Mouse (Mus musculus) urinary bladder, postnatal 4 days (tissue): ENCODE results near the gene Hexim2.

Source experiments
- DNase-seq, 2 experiments: peaks; one replicate each; pipeline ENCODE4 v3.0.0; 2021 to 2022; ENCODE audit warnings: low spot score in 2 of 2

Gene Hexim2

DNA sequence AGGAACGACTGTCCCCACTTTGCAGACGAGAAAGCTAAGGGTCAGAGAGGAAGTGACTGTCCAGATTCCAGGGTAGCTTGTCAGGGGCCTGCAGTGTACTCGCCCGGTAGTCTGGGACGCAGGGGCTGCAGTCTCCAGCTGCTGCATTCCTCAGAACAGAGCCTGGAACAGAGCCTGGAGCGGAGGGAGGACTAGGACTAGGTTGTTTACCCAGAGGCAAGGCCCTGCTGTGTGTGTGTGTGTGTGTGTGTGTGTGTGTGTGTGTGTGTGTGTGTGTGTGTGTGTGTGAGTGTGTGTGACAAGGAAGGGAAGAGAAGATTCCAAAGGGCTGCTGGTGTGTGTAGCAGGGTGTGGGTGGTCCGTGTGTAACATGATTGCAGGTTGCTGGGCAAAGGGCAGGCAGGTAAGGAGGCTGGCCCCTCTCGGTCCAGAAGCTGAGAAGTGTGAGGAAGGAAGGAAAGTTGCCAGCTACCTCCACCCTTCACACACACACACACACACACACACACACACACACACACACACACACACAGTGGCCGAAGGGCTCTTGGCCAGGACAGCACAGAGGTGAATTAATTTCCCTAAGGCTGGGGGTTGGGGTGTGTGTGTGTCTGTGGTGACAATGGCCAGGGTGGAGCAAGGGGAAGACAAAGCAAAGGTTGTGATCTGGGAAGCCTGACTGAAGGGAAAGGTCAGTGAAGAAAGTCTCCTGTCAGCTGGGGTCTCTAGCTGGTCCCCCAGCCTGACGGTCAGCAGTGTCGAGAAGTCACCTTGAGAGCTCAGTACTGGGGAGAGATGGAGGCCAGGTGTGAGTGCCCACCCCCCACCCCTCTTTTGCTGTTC, 9.1 kb downstream of the Hexim2 start:
- DNase-seq = peak; percentile 78 to 80

DNA sequence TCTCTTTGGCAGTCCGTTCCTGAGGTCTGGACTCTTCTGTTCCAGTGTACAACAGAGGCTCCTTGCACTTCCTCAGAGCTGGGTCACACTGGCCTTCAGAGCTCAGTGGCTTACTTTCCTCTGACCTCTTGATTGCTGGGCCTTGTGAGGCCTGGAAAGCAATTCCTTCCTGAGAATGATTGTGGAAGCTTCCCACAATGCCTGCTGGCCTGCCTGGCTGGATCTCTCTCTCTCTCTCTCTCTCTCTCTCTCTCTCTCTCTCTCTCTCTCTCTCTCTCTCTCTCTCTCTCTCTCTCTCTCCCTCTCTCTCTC, 9.7 kb downstream of the Hexim2 start:
- no peak for DNase-seq

DNA sequence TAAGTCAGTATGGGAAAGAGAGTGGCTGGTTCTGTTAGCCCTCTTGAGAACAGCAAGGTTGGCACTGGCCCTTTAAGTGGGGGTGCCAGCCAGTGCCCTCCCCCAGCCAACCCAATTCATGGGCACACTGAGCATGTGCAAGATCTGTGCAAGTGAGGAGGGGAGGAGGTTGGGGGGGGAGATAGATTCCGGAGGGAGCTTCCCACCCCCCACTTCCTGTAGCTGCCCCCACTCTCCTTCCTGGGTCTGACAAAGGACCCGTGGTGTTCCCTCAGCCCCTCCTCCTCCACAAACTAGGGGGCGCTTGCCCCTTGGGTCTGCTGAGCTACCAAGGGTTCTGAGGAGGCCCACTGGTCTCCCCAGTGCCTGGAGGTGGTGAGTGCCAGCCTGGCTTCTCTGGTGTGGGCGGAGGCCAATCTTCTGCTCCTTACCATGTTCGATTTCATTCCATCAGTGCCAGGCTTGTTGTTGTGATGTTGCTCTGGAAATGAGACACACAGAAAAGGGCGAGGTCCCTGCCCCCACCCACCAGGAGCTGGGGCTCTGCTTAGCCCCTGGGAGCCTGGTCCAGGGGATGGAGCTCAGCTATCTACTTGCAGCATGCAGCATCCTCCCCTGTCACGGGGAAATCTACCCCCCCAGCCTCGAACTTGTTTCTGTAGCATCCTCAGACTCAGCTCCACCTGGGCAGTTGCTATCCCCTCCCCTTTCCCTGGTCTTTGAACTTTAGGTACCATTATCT, 10.4 kb downstream of the Hexim2 start:
- DNase-seq = peak in 1 of 2 experiments; percentile 63

DNA sequence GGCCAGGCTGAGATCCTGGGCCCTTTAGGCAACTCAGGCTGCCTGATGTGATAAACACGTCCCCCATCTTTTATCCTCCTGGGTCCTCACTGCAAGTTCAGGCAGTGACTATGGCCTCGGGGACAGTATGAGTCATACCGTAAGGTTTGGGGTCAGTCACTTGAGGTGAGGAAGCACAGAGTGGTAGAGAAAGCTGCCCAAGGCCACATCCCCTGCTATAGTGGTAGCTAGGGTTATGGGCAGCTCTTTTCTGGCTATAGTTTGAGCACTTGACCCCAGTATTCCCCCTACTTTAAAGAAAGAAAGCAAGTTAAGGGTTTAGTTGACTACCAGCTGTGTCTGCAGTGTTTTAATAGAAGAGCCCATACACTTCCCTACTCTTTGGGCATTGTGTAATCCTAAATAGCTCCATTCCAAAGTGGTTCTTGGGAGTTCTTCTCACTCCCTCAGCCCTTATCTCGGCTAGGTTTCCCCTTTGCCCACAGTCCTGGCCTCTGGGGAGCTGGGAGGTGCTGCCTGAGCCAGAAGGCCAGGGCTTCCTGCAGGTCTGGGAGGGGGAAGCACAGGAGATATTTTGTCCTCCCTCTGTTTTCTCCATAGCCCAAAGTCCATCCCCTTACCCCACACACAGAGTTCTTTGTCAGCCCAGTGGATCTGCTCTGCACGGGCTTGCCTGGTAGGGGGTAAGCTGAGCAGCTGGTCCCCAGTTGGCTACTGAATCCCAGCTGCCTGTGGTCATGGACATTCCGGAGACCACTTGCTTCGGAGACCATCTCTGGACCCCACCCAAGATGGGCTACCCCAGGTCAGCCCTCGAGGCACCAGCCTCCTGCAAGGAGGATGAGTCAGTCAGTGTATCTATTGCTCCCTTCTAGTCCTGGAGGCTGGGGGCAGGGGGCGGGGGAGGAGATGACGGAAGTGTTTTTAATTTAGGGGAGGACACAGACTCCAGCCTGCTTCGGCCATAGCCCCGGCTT, 12.4 kb downstream of the Hexim2 start:
- DNase-seq = no peak

DNA sequence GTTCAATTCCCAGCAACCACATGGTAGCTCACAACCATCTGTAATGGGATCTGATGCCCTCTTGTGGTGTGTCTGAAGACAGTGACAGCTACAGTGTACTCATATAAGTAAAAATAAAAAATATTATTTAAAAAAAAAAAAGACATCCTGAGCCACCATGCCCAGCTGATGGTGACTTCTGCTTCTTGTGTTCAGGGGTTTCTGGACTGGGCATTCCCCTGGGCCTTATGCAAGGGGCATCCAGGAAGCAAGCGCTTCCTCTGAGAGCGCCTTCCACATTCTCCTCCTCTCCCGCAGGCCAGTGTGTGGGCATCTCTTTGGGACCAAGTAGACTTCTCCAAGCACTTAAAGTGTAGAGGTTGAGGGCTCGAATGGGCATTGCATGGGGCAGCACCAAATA, 14.2 kb downstream of the Hexim2 start:
- no peak for DNase-seq

DNA sequence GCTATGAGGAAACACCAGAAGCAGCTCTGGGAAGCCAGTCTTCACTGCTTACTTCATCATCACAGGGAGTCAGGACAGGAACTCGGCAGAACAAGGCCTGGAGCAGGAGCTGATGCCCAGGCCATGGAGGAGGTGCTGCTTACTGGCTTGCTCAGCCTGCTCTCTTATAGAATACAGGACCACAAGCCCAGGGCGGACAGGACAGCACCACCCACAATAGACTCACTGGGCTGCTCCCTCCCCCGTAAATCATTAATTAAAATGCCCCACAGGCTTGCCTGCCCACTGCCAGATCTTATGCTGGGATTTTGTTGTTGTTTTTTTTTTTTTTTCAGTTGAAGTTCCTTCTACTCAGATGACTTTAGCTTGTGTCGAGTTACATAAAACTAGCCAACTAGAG, 15.5 kb downstream of the Hexim2 start:
- DNase-seq = no peak

DNA sequence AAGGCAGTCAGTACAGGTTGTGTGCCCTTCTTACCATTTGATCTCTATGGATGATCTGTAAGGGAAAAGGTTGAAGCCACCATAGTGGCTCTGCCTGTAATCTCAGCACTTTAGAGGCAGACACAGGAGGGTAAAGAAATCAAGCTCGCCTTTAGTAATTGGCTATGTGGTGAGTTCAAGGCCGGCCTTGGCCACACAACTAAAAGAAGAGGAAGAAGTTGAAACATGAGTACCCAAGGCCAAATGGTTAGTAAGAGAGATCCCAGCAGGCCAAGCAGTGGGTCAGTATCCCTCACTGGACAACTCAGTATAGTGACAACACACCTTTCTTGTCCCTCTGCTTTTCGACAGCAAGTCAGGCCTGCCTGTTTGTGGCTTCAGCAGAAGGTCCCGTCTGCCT, 17.5 kb downstream of the Hexim2 start:
- no peak for DNase-seq

DNA sequence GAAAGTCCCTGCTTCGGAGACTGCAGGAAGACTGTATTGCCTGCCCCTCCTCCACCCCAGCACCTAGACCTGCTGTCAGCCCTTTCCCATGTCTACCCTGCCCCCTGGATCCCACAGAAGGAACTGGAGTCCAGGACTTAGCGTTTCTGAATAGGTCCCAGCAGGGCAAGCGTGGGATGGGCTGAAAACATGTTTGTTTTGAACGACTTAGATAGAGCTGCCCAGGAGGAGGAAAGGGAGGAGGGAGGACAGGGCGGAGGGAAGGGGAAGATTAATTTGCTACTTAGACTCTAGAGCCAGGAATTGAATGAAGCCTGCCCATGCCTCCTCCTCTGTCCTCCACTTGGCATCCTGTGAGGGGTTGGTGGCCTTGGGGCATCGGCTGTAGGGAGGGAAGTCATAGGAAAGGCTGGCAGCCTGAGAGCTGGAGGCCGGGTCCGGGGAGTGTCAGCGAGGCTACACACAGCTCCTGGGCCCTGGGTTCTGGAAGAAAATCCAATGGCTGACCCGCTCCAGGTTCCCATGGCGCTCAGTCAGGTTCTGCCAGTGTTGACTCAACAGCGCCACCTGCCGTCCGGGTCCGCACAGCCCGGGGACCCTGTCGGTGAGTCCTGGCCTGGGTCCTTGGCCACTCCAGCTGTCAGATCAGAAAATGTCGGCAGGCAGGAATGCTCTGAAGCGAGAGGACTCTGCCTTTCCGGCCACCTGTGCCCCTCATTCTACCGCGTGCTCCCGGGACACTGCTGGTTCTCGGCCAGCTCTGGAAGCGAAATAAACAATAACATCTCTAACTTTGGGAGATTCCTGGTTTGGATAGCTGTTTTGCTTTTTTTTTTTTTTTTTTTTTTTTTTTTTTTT, 26.6 kb downstream of the Hexim2 start:
- DNase-seq = peak; percentile 94 to 98

DNA sequence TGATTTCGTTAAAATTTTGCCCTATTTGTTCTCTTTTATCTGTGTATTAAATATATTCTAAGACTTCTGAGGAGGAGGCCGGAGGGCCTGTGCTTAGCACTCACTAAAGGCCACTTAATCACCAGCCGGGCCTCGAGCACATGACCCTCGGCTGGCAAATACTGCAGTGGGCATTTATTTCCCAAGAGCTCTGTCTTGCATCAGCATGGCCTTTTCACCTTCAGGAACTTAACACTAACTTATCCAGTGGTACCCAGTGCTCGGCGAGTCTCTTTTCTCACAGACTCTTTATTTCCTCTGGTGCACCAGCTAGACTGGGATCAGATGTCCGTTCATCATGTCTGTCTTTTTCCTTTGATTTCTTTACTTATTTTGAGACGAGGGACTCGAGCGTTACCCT, 28.5 kb downstream of the Hexim2 start:
- no peak for DNase-seq

DNA sequence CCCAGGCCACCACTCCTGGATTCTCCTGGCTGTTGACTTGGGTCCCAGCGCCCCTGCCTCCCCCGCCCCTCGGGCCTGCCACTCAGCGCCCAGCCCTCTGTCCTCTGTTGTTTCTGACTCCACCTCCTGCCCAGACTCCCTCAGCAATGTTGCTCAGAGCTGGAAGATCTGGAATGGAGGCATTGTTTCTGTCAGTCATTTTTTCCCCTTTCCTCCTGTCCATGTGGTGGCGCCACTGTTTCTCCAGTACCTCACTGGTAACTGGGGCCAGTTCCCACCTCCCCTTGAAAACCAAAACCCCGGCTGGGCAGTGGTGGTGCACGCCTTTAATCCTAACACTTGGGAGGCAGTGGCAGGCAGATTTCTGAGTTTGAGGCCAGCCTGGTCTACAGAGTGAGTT, 29.2 kb downstream of the Hexim2 start:
- DNase-seq = no peak

DNA sequence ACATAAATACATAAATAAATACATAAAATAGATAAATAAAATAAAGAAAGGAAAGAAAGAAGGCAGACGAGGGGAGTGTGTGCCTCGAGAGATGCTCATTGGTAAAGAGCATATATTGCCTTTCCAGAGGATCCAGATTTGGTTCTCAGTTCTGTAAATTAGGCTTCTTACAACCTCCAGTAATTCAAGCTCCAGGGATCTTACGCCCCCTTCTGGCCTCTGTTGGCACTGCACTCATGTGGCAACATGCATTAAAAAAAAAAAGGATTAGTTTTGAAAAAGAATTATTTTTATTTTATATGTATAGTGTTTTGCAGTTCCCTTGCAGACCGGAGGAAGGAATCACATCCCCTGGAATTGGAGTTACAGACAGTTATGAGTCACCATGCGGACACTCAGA, 29.9 kb downstream of the Hexim2 start:
- DNase-seq = no peak

DNA sequence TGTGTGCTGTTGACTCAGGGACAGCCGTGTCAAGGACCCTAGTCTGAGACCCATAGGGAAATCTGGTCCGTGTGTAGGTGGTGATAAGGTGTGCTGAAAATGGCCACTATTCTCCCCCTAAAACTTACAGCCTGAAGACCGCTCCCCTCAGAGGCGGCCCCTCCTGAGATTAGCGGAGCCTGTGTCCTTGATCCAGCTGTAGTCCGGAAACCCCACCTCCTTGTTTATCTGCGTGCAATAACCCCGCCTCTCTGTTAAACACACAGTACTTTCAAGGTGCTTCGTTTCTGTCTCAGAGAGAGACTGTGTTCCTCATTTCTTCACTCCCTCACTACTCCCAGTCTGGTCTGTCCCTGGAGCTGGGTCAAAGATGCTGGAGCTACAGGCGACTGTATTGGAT, 32.2 kb downstream of the Hexim2 start:
- no peak for DNase-seq

DNA sequence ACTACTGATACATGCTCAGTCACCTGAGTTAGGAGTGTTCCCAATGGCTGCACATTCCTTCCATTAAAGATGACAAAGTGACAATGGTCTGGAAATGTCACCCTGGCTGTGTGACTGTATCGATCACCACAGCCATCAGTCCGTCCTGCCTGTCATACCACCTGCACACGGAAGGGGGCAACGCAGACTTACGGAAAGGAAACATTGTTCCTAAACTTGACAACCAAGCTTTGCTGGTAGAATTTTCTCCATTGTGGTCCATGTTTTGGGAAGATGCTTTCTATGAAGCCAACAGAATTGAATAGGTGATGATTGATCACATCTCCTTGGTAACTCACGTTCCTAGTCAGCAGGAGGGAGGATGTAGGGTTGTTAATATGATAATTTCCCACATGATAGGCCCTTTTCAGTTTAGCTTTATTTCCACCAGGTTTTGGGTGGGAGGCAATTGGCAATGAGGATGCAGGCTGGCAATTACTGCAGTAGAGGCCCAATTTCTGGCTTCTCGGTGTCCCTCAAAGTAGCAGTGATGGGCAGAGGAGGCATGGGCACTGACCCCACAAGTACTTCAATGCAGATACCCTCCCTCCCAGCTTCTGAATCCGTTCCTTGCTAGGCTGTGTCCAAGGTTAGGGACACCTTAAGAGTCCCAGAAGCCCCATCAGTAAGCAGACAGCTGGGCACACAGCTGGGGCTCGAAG, 36.6 kb downstream of the Hexim2 start:
- peak in 1 of 2 experiments; percentile 45 for DNase-seq

DNA sequence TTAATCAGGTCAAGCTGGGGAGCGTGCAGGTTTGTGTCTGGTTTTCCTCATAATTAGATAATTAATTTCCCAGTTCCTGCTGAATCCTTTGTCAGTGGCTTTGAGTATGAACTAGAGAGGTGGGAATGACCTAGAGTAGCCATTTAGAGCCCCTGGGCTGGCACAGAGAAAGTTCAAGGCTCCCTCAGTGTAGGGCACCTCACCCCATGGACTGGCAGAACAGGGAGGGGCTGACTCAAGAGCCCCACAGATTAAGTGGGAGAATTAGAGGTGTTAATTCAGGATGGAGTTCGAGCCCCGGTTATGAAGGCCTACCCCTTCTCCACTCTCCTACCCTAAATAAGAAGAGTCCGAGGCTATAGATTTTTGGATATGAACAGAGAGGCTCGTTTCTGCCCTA, 37.4 kb downstream of the Hexim2 start:
- no peak for DNase-seq

DNA sequence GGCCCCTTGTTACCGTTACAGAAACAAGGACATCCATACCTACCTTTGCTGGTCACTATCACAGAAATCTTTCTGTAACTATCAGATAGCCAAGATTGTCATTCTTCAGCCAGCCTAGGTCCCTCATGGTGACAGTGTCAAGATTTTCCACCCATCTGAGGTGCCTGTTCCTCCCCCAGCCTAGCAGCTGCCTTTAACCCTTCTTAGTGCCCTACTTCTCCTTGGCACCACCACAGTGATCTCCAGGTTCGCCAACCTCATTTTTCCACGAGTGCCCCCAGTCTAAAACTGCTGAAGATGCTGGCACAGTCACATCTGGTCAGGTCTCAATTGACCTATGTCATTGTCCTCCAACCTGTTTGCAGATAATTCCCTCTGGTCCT, 37.9 kb downstream of the Hexim2 start:
- DNase-seq = no peak

DNA sequence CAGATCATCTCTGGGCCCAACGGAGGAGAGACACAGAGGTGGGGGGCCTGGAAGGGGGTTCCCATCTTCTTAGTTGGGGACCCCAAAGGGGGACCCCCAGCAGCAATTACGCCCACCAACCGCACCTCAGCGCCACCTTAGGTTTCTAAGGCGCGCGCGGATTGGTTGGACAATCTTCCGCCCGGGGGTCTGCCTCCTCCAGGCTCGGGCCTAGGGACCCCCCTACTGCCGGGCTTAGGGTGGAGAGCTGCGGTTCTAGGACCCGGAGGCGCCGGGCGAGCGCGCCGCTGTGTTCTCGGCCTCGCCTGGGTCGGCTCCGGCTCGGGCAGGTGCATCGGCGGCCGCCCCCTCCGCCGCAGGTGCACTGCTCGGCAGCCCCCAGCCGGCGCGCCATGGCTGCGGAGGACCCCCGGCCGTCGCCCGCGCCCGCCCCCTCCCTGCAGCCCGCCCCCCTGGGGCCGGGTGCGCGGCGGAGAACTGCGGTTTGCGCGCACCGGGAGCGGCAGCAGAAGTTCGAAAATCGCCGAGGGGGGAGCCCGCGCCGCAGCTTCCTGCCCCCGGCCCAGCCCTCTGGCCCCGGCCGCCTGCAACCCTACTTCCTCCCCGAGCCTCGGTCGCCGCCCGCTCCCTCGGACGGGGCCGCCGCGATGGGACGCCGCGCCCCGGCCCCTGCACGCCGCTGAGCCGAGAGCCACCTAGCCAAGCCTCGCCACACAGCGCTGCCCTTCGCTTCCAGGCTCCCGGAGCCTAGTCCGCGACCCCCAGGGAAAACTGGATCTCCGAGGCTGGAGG, 38.5 kb downstream of the Hexim2 start, which contains the start of gene Fmnl1:
Gene Fmnl1, plus strand, starts transcription at position 614 of the 792 bp plus-strand sequence.
- no peak for DNase-seq

DNA sequence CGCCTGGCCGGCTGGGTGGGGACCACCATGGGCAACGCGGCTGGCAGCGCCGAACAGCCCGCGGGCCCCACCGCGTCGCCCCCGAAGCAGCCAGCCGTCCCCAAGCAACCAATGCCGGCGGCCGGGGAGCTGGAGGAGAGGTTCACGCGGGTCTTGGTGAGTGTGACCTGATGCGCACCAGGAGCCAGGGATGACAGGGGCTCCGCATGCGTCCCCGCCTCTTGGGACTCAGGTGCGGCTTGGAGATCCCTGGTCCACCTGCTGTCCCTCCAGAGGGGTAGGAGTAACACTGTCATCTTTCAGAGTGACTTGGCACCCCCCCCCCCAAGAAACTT, 39.0 kb downstream of the Hexim2 start:
- DNase-seq = no peak

DNA sequence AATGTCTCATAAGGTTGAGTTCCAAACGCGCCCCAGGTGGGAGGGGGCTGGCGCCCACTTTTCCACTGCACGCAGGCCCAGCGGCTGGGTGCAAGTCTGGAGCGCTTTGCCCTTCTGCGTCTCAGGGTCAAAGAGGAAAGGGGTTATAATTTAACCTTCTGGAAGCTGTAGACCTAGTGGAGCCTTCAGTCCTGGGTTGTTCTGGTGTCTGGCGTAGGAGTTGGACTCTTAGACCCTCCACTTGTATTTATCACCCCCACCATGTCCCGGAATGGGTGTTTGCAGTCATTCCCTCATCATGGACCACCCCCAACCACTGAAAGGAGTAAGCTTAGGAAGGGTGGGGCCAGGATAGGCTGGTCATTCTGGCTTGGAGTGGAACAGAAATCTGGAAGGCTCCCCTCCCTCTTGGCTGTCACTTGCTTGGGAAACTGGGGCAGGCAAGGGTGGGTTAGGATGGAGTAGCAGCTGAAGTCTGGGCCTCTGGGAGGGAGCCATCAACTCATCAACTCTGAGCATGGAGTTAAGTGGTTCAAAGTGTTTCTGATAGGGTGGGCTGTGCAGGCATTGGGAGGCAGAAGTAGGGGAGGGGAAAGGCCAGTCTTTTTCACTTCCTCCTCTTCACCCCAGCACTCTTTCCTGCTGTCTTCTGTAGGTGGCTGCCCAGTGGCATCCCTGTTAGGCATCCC, 39.6 kb downstream of the Hexim2 start:
- no peak for DNase-seq

DNA sequence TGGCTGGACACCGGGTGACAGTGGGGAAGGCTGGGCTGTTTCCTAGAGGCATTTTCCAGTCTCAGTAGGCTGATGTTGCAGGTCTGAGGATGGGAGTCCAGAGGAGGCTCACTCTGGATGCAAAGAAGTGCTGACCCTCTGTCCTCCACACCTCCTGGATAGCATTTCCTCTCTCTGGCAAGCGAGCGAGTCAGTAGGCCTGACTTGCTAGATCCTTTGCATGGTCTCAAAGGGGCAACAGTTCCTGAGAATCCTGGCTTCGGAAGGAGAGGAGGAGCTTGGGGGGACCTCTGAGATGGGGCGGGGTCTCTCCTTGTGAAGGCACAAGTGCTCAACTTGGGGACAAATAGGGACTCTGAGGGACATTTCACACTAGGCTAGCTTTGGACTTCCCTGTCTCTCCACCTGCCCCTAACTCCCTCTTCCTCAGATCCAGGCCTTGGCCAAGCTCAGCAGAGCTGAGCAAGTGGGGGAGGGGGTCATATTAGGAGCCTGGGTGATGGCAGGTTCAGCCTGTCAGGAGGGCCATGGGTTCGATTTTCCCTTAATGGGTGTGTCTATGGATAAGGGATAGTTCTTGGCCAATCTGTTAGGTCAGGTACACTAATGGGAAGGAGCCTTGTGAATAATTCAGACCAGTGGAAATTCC, 40.3 kb downstream of the Hexim2 start:
- DNase-seq = no peak
